Mouse (Mus musculus): Measurements from ENCODE around the gene Fam193a. TPM values are rescaled to one million over a fixed set of nuclear protein-coding genes. Genes with fewer than 3 reads are reported as not detected.

Gene Fam193a
- total RNA-seq, 1 experiment = 19.0 TPM

GRCm38 (mm10) chr5:34533820-34534219 lies 164.1 kb downstream of the Fam193a start:
- Histone ChIP-seq H3K27ac (ENCODE audit: insufficient read depth, low read depth, low read length, poor library complexity, severe bottlenecking) (no peak overlapping the region), H3K4me1 (ENCODE audit: control insufficient read depth in 2 of 2, insufficient read depth in 2 of 2, low read length in 2 of 2, poor library complexity in 1 of 2) (peaks cover 0 to 2% of the 10 kb centered on the region in 2 experiments; a peak in 1 of 4 replicates), H3K4me3 (ENCODE audit: insufficient read depth in 1 of 2, low read depth in 1 of 2, low read length in 2 of 2, poor library complexity in 1 of 2, severe bottlenecking in 1 of 2) (no peak overlapping the region), H3K9me3 (ENCODE audit: control insufficient read depth, insufficient read depth, low read depth, low read length) (no peaks in the 10 kb centered on the region), H3K9ac (ENCODE audit: insufficient read depth, low read depth, low read length, poor library complexity, severe bottlenecking) (no peak overlapping the region), H3K36me3 (ENCODE audit: control insufficient read depth, insufficient read depth, low read length, poor library complexity, severe bottlenecking) (no peaks in the 10 kb centered on the region)
- DNase-seq (ENCODE audit: low read depth, low spot score) = no peak
- TF ChIP-seq CHD2 (IDR thresholded peaks at IDR 0.05; ENCODE audit: low read depth, low read length) (no peak), MAFK (IDR thresholded peaks at IDR 0.05; ENCODE audit: insufficient read depth, low read depth, low read length) (no peak), HCFC1 (IDR thresholded peaks at IDR 0.05; ENCODE audit: borderline replicate concordance, insufficient read depth, low read length) (no peak), ZC3H11A (IDR thresholded peaks at IDR 0.05; ENCODE audit: borderline replicate concordance, low read depth, low read length) (no peak), ZNF384 (IDR thresholded peaks at IDR 0.05; ENCODE audit: low read depth, low read length) (no peak)
- in situ Hi-C loops (cut with MboI; ENCODE audit: low sequenced_read_pairs in 2 of 2, unreplicated experiment in 2 of 2) = no loop called here

GRCm38 (mm10) chr5:34534776-34535581 lies 165.2 kb downstream of the Fam193a start:
- Histone ChIP-seq H3K9ac (ENCODE audit: insufficient read depth, low read depth, low read length, poor library complexity, severe bottlenecking) (no peak overlapping the region), H3K36me3 (ENCODE audit: control insufficient read depth, insufficient read depth, low read length, poor library complexity, severe bottlenecking) (no peaks in the 10 kb centered on the region), H3K9me3 (ENCODE audit: control insufficient read depth, insufficient read depth, low read depth, low read length) (no peaks in the 10 kb centered on the region), H3K4me1 (ENCODE audit: control insufficient read depth in 2 of 2, insufficient read depth in 2 of 2, low read length in 2 of 2, poor library complexity in 1 of 2) (peaks cover 0 to 2% of the 10 kb centered on the region in 2 experiments; a peak in 1 of 4 replicates), H3K4me3 (ENCODE audit: insufficient read depth in 1 of 2, low read depth in 1 of 2, low read length in 2 of 2, poor library complexity in 1 of 2, severe bottlenecking in 1 of 2) (no peak overlapping the region), H3K27ac (ENCODE audit: insufficient read depth, low read depth, low read length, poor library complexity, severe bottlenecking) (no peak overlapping the region; the same call in 1 of the 2 replicates)
- in situ Hi-C loops (cut with MboI; ENCODE audit: low sequenced_read_pairs in 2 of 2, unreplicated experiment in 2 of 2) = no loop called here
- TF ChIP-seq ZC3H11A (IDR thresholded peaks at IDR 0.05; ENCODE audit: borderline replicate concordance, low read depth, low read length) (no peak), HCFC1 (IDR thresholded peaks at IDR 0.05; ENCODE audit: borderline replicate concordance, insufficient read depth, low read length) (no peak), ZNF384 (IDR thresholded peaks at IDR 0.05; ENCODE audit: low read depth, low read length) (no peak), MAFK (IDR thresholded peaks at IDR 0.05; ENCODE audit: insufficient read depth, low read depth, low read length) (no peak), CHD2 (IDR thresholded peaks at IDR 0.05; ENCODE audit: low read depth, low read length) (no peak)
- DNase-seq (ENCODE audit: low read depth, low spot score) = no peak

- H3K9me3 ChIP-seq (ENCODE audit: control insufficient read depth, insufficient read depth, low read depth, low read length) = no peaks in the 10 kb centered on the region
- H3K36me3 ChIP-seq (ENCODE audit: control insufficient read depth, insufficient read depth, low read length, poor library complexity, severe bottlenecking) = no peaks in the 10 kb centered on the region
- no peak for DNase-seq (ENCODE audit: low read depth, low spot score)
- no peak for TF ChIP-seq ZNF384 (IDR thresholded peaks at IDR 0.05; ENCODE audit: low read depth, low read length)
- no peak for TF ChIP-seq MAFK (IDR thresholded peaks at IDR 0.05; ENCODE audit: insufficient read depth, low read depth, low read length)
- no peak for TF ChIP-seq CHD2 (IDR thresholded peaks at IDR 0.05; ENCODE audit: low read depth, low read length)
- TF ChIP-seq ZC3H11A (IDR thresholded peaks at IDR 0.05; ENCODE audit: borderline replicate concordance, low read depth, low read length) = no peak
- no peak for TF ChIP-seq HCFC1 (IDR thresholded peaks at IDR 0.05; ENCODE audit: borderline replicate concordance, insufficient read depth, low read length)
- in situ Hi-C loops (cut with MboI; ENCODE audit: low sequenced_read_pairs in 2 of 2, unreplicated experiment in 2 of 2) = no loop called here
- peaks cover 0 to 2% of the 10 kb centered on the region in 2 experiments; a peak in 1 of 4 replicates for H3K4me1 ChIP-seq (ENCODE audit: control insufficient read depth in 2 of 2, insufficient read depth in 2 of 2, low read length in 2 of 2, poor library complexity in 1 of 2)
- no peak overlapping the region for H3K9ac ChIP-seq (ENCODE audit: insufficient read depth, low read depth, low read length, poor library complexity, severe bottlenecking)
- no peak overlapping the region for H3K27ac ChIP-seq (ENCODE audit: insufficient read depth, low read depth, low read length, poor library complexity, severe bottlenecking)
- H3K4me3 ChIP-seq (ENCODE audit: insufficient read depth in 1 of 2, low read depth in 1 of 2, low read length in 2 of 2, poor library complexity in 1 of 2, severe bottlenecking in 1 of 2) = no peak overlapping the region
Observed at GRCm38 (mm10) chr5:34535831-34536230, 166.1 kb downstream of the Fam193a start.

Other genes with a start within 250 kb of the Fam193a start
- 0.18 and 0.37 TPM in 2 replicates for gene Poln, start 200.5 kb upstream of the Fam193a start, total RNA-seq (2012; rRNA removed)
- gene Haus3, start 200.4 kb upstream of the Fam193a start, total RNA-seq (2012; rRNA removed) = 17.6 and 26.8 TPM in 2 replicates
- 8.7 and 14.2 TPM in 2 replicates for gene Mxd4, start 182.2 kb upstream of the Fam193a start, total RNA-seq (2012; rRNA removed)
- gene Zfyve28, start 81.5 kb upstream of the Fam193a start, total RNA-seq (2012; rRNA removed) = 12.3 and 18.8 TPM in 2 replicates
- 0.22 and 0.42 TPM in 2 replicates for gene Cfap99, start 81.3 kb upstream of the Fam193a start, total RNA-seq (2012; rRNA removed)
- 177 and 186 TPM in 2 replicates for gene Rnf4, start 33.6 kb upstream of the Fam193a start, total RNA-seq (2012; rRNA removed)
- 17.0 and 17.7 TPM in 2 replicates for gene Tnip2, start 144.1 kb downstream of the Fam193a start, total RNA-seq (2012; rRNA removed)
- gene Sh3bp2, start 155.9 kb downstream of the Fam193a start, total RNA-seq (2012; rRNA removed) = 2.4 and 3.4 TPM in 2 replicates
- 57.5 and 78.4 TPM in 2 replicates for gene Add1, start 203.7 kb downstream of the Fam193a start, total RNA-seq (2012; rRNA removed)